In genomic region chr17:15248417-15248791, GRCm38 (mm10) we compare ENCODE assay signal across 12 mouse cellular contexts.
DNase-seq lines count a peak whose midpoint lies in the region; ATAC-seq and TF ChIP-seq lines count a peak whose summit lies in the region.
"Had no signal": no experiment of that assay in that cellular context is flagged by ENCODE, and none has a peak within 500 bp of the region (broad histone marks: within the 10 kb centered on the region; RNA-seq: fewer than 3 reads in every experiment).

No protein-coding gene starts in this region.

- WGBS in forebrain, embryonic 10.5 days, result 8% methylated on average over 4 of the region's 4 CpGs
- 12% methylated on average over 4 of the region's 4 CpGs for WGBS in forebrain, embryonic 16.5 days
- 9% methylated on average over 4 of the region's 4 CpGs for whole genome bisulfite sequencing in limb, embryonic 12.5 days

- no peak overlapping the region for H3K4me2 ChIP-seq in forebrain, embryonic 16.5 days (ENCODE audit: low read length)
- H3K4me2 ChIP-seq in limb, embryonic 12.5 days, result peak overlapping the region; percentile 45
- H3K4me2 ChIP-seq: liver, embryonic 13.5 days had no signal

- TF ChIP-seq POLR2A in testis, adult 2 months (IDR thresholded peaks at IDR 0.05; ENCODE audit: control insufficient read depth, low read depth, low read length), result no peak

- TF ChIP-seq CTCF in testis, adult 2 months (IDR thresholded peaks at IDR 0.05; ENCODE audit: control insufficient read depth, insufficient read depth, insufficient replicate concordance, low read depth, low read length), result no peak

- H3K4me1 ChIP-seq in forebrain, embryonic 10.5 days, result peaks cover 29% of the 10 kb centered on the region
- peaks cover 10% of the 10 kb centered on the region for H3K4me1 ChIP-seq in forebrain, embryonic 16.5 days (replicated peaks; ENCODE audit: control insufficient read depth, insufficient read depth, low read length)
- peaks cover 3% of the 10 kb centered on the region; the same call in 1 of the 2 replicates for H3K4me1 ChIP-seq in testis, adult 2 months (ENCODE audit: control insufficient read depth, insufficient read depth, low read length)
- peaks cover 12% of the 10 kb centered on the region for H3K4me1 ChIP-seq in limb, embryonic 12.5 days (replicated peaks)
- H3K4me1 ChIP-seq: liver, embryonic 13.5 days had no signal

- H3K27ac ChIP-seq in forebrain, embryonic 10.5 days, result peak overlapping the region; percentile 86
- no peak overlapping the region; the same call in 1 of the 2 replicates for H3K27ac ChIP-seq in forebrain, embryonic 16.5 days (ENCODE audit: low read length)
- no peak overlapping the region for H3K27ac ChIP-seq in testis, adult 2 months (ENCODE audit: control insufficient read depth, insufficient read depth, low read depth, low read length)
- H3K27ac ChIP-seq in limb, embryonic 12.5 days, result peak overlapping the region; percentile 35; the same call in 1 of the 2 replicates
- H3K27ac ChIP-seq: liver, embryonic 13.5 days had no signal

- DNase-seq in forebrain, embryonic 10.5 days (ENCODE audit: extremely low spot score, low spot score), result no peak
- no peak for DNase-seq in testis, postnatal 10 days (ENCODE audit: low spot score)
- no peak for DNase-seq in lung, postnatal 36 days
- DNase-seq in thymus, postnatal 0 days (ENCODE audit: low spot score), result no peak
- DNase-seq in cerebellum, adult 11-12 months, result no peak
- DNase-seq: gastrocnemius, postnatal 14 days; kidney, postnatal 14 days; liver, embryonic 13.5 days; right cerebral cortex, postnatal 25 days had no signal

- no peaks in the 10 kb centered on the region for H3K36me3 ChIP-seq in forebrain, embryonic 10.5 days (replicated peaks)
- H3K36me3 ChIP-seq in forebrain, embryonic 16.5 days (ENCODE audit: control insufficient read depth, insufficient read depth), result no peaks in the 10 kb centered on the region
- no peaks in the 10 kb centered on the region for H3K36me3 ChIP-seq in testis, adult 2 months (ENCODE audit: control insufficient read depth, insufficient read depth, low read length)
- H3K36me3 ChIP-seq in limb, embryonic 12.5 days, result no peaks in the 10 kb centered on the region
- H3K36me3 ChIP-seq: liver, embryonic 13.5 days had no signal

- peak overlapping the region; percentile 33 for H3K4me3 ChIP-seq in forebrain, embryonic 10.5 days
- no peak overlapping the region for H3K4me3 ChIP-seq in forebrain, embryonic 16.5 days (replicated peaks; ENCODE audit: low read length)
- peak overlapping the region; percentile 76 for H3K4me3 ChIP-seq in testis, adult 2 months (ENCODE audit: control insufficient read depth, low read depth, low read length)
- H3K4me3 ChIP-seq in limb, embryonic 12.5 days (replicated peaks), result no peak overlapping the region
- H3K4me3 ChIP-seq: liver, embryonic 13.5 days had no signal

- no peak overlapping the region; the same call in 1 of the 2 replicates for H3K9ac ChIP-seq in forebrain, embryonic 16.5 days (replicated peaks; ENCODE audit: low read depth, low read length)
- no peak overlapping the region for H3K9ac ChIP-seq in limb, embryonic 12.5 days (replicated peaks)
- H3K9ac ChIP-seq: liver, embryonic 13.5 days had no signal

- peaks cover 11% of the 10 kb centered on the region; the same call in 1 of the 2 replicates for H3K27me3 ChIP-seq in forebrain, embryonic 10.5 days (ENCODE audit: poor library complexity, severe bottlenecking)
- no peaks in the 10 kb centered on the region for H3K27me3 ChIP-seq in forebrain, embryonic 16.5 days (replicated peaks; ENCODE audit: control insufficient read depth, insufficient read depth, low read length)
- H3K27me3 ChIP-seq in testis, adult 2 months (ENCODE audit: control insufficient read depth, insufficient read depth, low read length), result no peaks in the 10 kb centered on the region
- H3K27me3 ChIP-seq in limb, embryonic 12.5 days, result 0 out of 2 replicates have a peak, but pooled peaks cover 6% of the 10 kb centered on the region

- H3K9me3 ChIP-seq in forebrain, embryonic 10.5 days, result no peaks in the 10 kb centered on the region
- H3K9me3 ChIP-seq in forebrain, embryonic 16.5 days (ENCODE audit: control insufficient read depth, low read length), result no peaks in the 10 kb centered on the region
- H3K9me3 ChIP-seq in limb, embryonic 12.5 days, result no peaks in the 10 kb centered on the region
- H3K9me3 ChIP-seq: liver, embryonic 13.5 days had no signal

- ATAC-seq in forebrain, embryonic 16.5 days, result no peak
- ATAC-seq in limb, embryonic 12.5 days (ENCODE audit: insufficient number of reproducible peaks, insufficient read depth, low FRiP score, low TSS enrichment, low read depth), result no peak

Comparison
In these comparisons a context has a peak if more than half of its experiments do, and no peak if none do; other contexts are left out.
1. H3K27ac ChIP-seq: peak in forebrain, embryonic 10.5 days (single experiment) and limb, embryonic 12.5 days (single experiment); none in forebrain, embryonic 16.5 days (single experiment) and testis, adult 2 months (single experiment).
2. H3K4me3 ChIP-seq: peak in forebrain, embryonic 10.5 days (single experiment) and testis, adult 2 months (single experiment); none in forebrain, embryonic 16.5 days (single experiment) and limb, embryonic 12.5 days (single experiment).